Mouse (Mus musculus) B cell, adult 62 days (primary cell): ENCODE measurements around the gene Sebox. TPM values are rescaled to one million over a fixed set of nuclear protein-coding genes. Genes with fewer than 3 reads are reported as not detected.

Source experiments
- total RNA-seq: library from RNA; stranded (reverse); gene quantifications from 4 replicates; pipeline ENCODE4 v1.2.4, GENCODE M21; 2023

Gene Sebox
- not detected in 4 replicates for total RNA-seq

DNA sequence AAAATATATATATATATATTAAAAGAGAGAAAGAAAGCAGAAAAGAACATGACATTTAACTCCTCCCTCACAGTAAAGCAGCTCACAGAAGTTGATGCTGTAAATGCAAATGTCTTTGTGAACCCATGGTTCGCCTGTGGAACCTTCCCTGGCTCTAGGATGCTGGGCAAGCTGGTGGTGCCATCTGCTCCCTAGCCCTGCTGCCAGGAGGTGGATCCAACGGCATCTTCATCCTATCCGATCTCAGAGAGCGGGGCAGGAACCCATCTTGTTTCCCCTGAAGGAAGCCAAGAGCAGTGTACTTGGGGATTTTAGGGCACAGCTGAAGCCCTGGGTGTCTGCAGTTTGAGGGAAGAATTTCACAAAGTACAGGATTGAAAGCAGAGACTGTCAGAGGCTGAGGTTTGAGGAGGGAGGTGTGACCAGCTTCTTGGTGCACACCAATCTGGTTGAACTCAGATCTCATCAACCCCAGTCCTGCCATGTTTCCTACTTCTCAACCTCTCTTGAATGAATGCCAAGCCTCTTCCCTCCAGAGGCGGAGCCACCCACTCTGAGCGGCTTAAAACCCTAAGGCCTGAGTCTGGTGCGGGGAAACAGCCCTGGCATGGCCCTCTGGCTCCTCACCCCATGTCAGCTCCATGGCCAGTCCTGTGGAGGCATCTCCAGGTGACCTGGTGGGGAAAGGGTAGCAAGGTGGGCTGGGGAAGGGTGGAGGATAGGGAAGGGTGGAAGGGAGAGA, at the start of gene Sebox:
TSS of gene Sebox (plus strand) at position 539 of the 742 bp plus-strand sequence.

DNA sequence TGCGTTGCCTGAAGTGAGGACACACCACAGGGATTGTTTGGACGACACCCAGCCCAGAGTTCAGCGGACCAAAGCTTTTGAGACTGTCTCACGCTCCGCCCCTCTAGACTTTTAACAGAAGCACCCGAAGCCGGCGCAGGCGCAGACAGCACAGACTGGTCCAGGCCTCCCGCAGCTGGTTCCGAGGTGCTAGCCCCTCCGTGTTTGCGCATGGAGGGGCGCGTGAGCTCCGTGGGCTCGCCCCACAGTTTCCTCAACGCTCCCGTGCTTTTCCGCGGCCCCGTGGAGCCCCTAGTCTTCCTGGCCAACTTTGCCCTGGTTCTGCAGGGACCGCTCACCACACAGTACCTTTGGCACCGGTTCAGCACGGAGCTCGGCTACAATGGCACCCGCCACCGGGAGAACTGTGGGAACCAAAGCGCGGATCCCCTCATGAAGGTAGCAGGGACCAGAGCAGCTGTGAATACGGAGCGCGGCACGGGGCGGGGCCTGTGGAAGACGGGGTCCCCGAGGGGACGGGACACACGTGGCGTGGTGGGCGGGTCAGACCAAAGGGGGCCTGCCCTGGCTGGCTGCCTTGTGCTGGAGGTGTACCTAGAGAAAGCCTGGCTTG, 37.6 kb upstream of the Sebox start, which contains the start of gene Slc46a1:
TSS of gene Slc46a1 (plus strand) at position 130 of the 613 bp plus-strand sequence.

DNA sequence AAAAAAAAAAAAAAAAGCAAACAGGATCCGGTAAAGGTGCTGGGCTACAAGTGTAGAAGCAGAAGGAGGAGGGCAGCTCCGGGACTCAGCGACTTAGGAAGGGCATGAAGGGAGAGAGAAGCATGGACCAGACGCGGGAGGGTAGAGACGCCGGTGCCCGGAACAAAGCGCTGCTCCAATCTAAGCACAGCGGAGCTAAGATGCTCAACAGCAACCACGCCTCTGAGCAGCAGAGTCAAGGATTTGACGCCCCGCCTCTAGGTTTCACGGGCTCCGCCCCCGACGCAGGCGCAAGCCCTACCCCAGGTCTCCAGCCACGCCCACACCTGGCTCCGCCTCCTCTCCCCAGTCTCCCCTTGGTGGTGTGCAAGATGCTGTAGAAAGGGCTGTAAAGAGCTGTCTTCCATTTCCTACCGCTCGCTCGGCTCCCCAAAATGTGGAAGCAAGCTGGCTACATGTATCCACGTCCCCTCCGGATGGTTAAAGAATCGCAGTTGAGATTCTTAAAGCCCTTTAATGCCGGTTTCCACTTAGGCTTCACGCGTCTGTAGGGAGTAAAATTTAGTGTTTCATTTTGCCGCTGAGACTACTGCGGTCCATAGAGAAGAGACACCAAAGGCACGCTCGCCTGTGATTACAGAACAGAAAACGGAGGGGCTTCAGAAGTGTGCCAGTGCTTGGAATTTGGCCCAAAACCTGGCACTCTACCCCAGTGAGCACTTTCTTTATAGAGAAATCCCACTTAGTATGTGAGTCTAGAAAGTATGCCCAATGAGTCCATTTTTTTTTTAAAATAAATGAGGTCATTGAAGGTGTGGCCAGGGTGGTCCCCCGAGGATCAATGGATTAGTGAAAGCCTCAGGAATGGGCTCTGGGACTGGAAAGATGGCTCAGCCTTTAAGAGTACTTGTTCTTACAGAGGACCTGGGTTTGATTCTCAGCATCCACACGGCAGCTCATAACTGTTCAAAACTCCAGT, 5.4 kb upstream of the Sebox start, which contains the start of gene Sarm1:
TSS of gene Sarm1 (minus strand) at position 211 of the 979 bp plus-strand sequence.

DNA sequence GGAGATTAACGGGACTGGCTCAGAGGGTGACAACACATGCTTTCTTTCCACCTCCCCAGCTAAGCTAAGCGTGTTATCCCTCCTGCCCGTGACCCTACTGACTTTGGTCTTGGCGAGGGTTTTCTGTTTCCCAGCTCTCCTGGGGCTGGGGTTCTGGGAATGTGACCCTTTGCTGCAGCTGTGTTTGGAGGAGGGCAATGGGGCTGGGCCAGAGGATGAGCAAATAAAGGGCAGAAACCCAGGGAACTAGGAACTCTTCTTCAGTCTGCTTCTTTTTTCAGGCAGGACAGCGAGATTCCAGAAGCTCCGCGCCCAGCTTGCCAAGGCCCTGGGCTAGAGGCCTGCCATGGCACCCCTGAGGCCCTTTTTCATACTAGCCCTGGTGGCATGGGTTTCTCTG, 4.2 kb upstream of the Sebox start, which contains the start of gene Vtn:
TSS of gene Vtn (plus strand) at position 88 of the 400 bp plus-strand sequence.

DNA sequence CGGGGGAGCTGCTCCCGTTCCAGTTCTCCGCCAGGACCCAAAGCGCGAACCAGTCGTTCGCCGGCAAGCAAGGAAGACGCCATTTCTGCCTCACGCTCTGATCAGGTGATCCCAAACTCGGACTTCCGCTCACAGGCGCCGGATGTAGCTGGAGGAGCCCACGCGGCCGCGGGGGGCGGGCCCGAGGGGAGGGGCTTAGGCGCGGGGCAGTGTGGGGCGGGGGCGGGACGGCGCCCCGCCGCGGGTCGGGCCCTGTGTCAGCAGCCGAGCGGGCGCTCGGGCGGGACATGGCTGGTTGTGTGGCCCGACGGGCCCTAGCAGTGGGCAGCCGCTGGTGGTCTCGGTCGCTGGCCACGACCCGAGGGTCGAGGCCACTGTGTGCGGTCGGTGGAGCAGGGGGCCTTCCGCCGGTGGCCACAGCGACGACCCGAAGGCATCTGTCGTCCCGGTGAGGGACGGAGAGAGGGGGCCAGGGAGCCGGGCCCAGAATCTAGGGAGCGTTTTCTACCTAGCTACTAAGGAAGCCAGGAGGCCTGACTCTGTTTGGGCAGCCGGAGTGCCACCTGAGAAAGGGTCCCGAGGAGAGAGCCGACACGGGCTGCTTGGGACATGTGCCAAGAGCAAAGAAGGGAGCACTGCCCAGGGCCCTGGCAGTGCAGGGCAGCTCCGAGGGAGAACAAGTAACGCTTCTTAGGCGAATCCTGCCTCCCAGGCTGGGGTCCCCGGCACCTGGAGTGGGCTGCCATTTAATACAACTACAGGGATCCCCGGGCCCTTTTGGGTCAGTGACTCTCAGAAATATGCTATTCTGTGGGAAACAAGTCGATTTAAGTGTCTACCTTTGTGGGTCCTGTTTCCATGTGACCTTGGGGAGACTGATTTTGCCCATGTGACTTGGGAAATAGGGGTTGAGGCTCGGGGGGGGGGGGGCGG, 9.0 kb downstream of the Sebox start, which contains the start of the genes Tmem199 and Poldip2:
TSS of gene Tmem199 (minus strand) at position 148 of the 933 bp plus-strand sequence.
TSS of gene Poldip2 (plus strand) at position 169 of the 933 bp plus-strand sequence.

DNA sequence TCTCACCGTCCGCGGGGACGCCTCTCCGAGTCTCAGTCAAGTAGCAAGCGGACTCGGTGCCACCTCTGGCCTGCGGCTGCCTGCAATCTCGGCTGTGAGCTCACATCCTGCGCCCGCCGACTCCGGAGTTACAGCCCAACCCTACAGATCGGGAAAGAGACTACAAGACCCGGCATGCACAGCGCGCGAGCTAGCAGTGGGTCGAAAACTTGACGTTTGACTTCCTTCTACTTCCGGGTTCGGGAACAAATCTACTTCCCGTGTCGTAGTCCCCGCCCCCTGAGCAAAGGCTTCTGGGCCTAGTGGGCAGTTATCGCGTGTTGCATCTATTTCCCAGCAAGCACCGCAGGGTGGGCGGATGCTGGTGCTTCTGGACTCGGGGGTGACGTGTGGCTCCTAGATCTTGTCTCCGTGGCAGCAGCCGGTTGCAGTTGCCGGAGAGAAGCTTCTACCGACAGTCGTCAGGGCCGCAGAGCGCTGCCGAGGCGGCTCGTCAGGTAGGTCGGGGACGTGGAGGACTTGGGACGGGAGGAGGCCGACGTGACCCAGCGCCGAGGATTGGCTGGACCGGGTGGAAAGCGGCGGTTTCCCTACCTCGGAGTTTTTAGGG, 32.9 kb downstream of the Sebox start, which contains the start of the genes Tnfaip1 and Ift20:
TSS of gene Tnfaip1 (minus strand) at position 253 of the 610 bp plus-strand sequence.
TSS of gene Ift20 (plus strand) at position 282 of the 610 bp plus-strand sequence.

DNA sequence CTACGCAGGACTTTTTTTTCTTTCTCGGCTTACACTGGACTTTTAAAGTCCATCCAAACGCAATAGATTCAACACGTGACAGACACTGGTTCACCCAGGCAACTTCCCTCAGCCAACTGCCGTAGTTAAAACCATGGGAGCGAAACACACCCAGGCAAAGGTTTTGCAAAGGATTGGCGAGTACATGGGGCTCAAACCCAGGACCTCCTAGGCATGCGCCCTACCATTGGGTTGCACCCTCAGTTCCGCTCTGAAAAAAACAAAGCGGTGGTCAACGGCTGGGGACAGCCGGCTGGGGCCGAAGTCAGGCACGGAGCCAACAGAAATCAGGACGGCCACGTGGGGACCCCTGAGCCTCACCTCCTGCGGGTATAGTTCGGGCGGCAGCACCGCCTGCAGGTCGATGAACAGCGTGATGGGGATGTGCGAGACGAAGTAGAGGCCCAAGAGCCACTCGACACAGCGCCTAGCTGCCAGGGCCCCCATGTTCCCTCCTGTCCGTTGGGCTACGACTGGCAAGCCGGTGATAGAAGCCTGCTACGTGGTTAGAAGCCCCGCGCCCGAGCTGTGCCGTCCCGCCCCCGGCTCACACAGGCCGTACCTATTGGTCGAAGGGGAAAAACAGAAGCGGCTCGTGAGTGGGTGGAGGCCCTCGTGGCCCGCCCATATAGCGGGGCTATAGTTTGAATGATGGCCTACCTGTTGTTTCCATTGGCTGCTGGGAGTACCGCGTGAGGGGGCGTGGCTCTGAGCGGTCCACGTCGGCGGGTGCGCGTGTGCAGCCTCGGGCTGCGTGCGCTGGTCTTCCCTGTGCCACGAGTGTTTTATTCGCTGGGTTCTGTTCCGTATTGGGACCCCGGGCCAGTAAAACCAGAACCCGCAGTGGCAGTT, 47.2 kb downstream of the Sebox start, which contains the start of gene Tmem97:
TSS of gene Tmem97 (minus strand) at position 610 of the 891 bp plus-strand sequence.

Other genes with a start within 250 kb of the Sebox start
- gene 2610507B11Rik, start 241.7 kb upstream of the Sebox start, total RNA-seq = 115 to 122 TPM (median 118 TPM) in 4 replicates
- 1.2 to 3.9 TPM (median 2.8 TPM) in 4 replicates for gene BC030499, start 212.6 kb upstream of the Sebox start, total RNA-seq
- 2.2 to 7.1 TPM (median 5.1 TPM) in 4 replicates for gene Spag5, start 201.9 kb upstream of the Sebox start, total RNA-seq
- 29.4 to 37.0 TPM (median 32.5 TPM) in 4 replicates for gene Aldoc, start 180.5 kb upstream of the Sebox start, total RNA-seq
- 53.5 to 55.3 TPM (median 54.2 TPM) in 4 replicates for gene Pigs, start 175.0 kb upstream of the Sebox start, total RNA-seq
- gene Unc119, start 160.0 kb upstream of the Sebox start, total RNA-seq = 50.8 to 68.8 TPM (median 61.6 TPM) in 4 replicates
- gene Foxn1, start 116.9 kb upstream of the Sebox start, total RNA-seq = not detected in 4 replicates
- not detected in 4 replicates for gene Slc13a2, start 81.2 kb upstream of the Sebox start, total RNA-seq
- 0.48 to 1.8 TPM (median 0.79 TPM) in 4 replicates for gene Slc46a1, start 37.8 kb upstream of the Sebox start, total RNA-seq
- 1.8 to 3.0 TPM (median 1.8 TPM) in 4 replicates for gene Sarm1, start 5.7 kb upstream of the Sebox start, total RNA-seq
- not detected in 4 replicates for gene Vtn, start 4.4 kb upstream of the Sebox start, total RNA-seq
- 32.6 to 37.1 TPM (median 35.7 TPM) in 4 replicates for gene Tmem199, start 8.7 kb downstream of the Sebox start, total RNA-seq
- gene Poldip2, start 8.7 kb downstream of the Sebox start, total RNA-seq = 35.9 to 39.9 TPM (median 37.7 TPM) in 4 replicates
- 15.5 to 17.8 TPM (median 16.7 TPM) in 4 replicates for gene Tnfaip1, start 32.9 kb downstream of the Sebox start, total RNA-seq
- gene Ift20, start 32.9 kb downstream of the Sebox start, total RNA-seq = 21.9 to 36.4 TPM (median 30.8 TPM) in 4 replicates
- 3.9 to 7.7 TPM (median 4.4 TPM) in 4 replicates for gene Tmem97, start 47.3 kb downstream of the Sebox start, total RNA-seq
- gene Nlk, start 193.9 kb downstream of the Sebox start, total RNA-seq = 22.3 to 23.6 TPM (median 22.9 TPM) in 4 replicates
- 9.2 to 14.3 TPM (median 12.4 TPM) in 4 replicates for gene Ccnq, start 248.3 kb downstream of the Sebox start, total RNA-seq